Mouse (Mus musculus): ENCODE measurements around the gene Pde8b. TPM values are rescaled to one million over a fixed set of nuclear protein-coding genes. Genes with fewer than 3 reads are reported as not detected.

Gene Pde8b
- polyA plus RNA-seq, 1 experiment from 2014 or later = 3.7 TPM

DNA sequence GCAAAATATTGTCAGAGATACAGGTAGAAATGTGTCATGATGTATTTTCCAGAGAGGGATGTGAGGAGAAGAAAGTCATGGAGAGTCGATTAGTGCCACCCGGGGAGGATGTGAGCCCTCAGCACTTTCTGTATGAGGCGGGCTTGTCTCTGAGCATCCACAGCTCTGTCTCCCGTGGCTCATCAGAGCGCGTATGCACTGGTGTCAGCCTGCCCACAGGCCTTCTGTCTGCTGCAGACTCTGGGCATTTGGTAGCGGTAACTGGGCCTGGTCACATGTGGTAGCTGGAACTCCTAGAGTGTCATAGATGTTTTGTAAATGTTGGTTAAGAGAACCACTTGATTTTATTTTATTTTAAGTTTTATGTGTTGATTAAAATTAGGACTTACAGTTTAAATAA lies 240.9 kb downstream of the Pde8b start:
- 85% methylated on average over 7 of the region's 7 CpGs for WGBS
- Histone ChIP-seq H3K9ac (no peak overlapping the region), H3K27ac (replicated peaks) (no peak overlapping the region), H3K27me3 (no peaks in the 10 kb centered on the region), H3K4me1 (no peaks in the 10 kb centered on the region), H3K9me3 (replicated peaks) (no peaks in the 10 kb centered on the region), H3K4me3 (replicated peaks) (no peak overlapping the region), H3K36me3 (0 out of 2 replicates have a peak, but pooled peaks cover 5% of the 10 kb centered on the region), H3K4me2 (replicated peaks) (no peak overlapping the region)
- no peak for ATAC-seq (ENCODE audit: insufficient number of reproducible peaks, low FRiP score, low TSS enrichment, low read depth)

DNA sequence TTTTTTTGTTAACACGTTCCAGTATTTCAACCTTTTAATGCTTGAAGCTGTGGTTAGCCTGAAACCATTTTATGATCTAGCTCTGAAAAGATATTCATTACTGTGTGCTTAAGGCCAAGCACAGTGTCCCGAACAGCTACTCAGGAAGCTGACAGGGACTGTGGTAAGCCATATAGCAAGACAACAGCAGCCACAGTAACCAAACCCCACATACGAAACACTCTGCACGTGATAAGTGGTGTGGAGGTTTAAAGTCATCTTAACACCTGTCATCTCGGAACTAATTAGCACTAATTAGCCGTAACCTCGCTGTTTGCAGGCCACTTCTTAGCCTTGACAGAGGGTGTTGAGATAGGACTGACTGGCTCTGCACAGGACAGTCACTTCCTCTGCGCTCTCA lies 242.9 kb downstream of the Pde8b start:
- 0 out of 2 replicates have a peak, but pooled peaks cover 5% of the 10 kb centered on the region for H3K36me3 ChIP-seq
- H3K9me3 ChIP-seq (replicated peaks) = no peaks in the 10 kb centered on the region
- no peak for ATAC-seq (ENCODE audit: insufficient number of reproducible peaks, low FRiP score, low TSS enrichment, low read depth)
- H3K4me2 ChIP-seq (replicated peaks) = no peak overlapping the region
- no peaks in the 10 kb centered on the region for H3K4me1 ChIP-seq
- WGBS = 71% methylated on average over 8 of the region's 8 CpGs
- no peaks in the 10 kb centered on the region for H3K27me3 ChIP-seq
- no peak overlapping the region for H3K9ac ChIP-seq
- no peak overlapping the region for H3K4me3 ChIP-seq (replicated peaks)
- no peak overlapping the region for H3K27ac ChIP-seq (replicated peaks)

DNA sequence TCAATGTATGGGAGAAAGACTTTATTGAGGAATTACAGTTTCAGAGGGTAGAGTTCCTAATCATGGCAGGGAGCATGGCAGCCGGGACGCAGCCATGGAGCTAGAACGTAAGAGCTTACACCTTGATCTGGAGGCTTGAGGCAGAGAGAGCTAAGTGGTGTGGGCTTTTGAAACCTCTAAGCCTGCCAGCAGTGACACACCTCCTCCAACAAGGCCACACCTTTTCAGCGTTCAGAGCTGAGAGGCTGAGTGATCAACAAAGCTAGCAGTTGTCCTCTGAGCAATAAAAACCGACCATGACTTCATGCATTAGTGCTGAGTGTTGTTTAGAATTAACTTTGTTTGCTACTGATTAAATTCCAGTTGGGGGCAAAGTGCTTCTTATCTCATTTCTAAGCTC lies 259.6 kb downstream of the Pde8b start:
- ATAC-seq (ENCODE audit: insufficient number of reproducible peaks, low FRiP score, low TSS enrichment, low read depth) = no peak
- H3K27me3 ChIP-seq = no peaks in the 10 kb centered on the region
- H3K4me3 ChIP-seq (replicated peaks) = no peak overlapping the region
- 59% methylated on average over 5 of the region's 5 CpGs for WGBS
- H3K4me1 ChIP-seq = no peaks in the 10 kb centered on the region
- no peaks in the 10 kb centered on the region for H3K9me3 ChIP-seq (replicated peaks)
- no peak overlapping the region for H3K9ac ChIP-seq
- H3K36me3 ChIP-seq = no peaks in the 10 kb centered on the region
- H3K4me2 ChIP-seq (replicated peaks) = no peak overlapping the region
- no peak overlapping the region for H3K27ac ChIP-seq (replicated peaks)

DNA sequence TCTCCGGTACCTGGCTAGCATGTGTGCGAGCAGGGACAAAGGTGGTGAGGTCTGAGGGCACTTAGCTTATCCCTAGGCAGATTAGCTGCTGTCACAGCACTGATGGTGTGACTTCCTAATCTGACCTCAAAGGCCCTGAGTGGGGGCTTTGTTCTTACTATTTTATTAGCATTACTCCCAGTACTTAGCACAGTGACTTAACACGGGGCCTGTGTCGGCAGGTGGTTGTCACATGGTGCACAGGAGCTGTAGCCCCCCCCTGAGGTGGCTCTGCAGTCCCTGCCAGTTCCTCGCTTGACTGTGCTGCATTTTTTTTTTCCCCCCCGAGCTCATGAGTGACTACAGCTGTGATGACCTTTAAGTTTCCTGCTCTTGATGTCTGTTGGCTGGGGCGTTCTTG lies 271.1 kb downstream of the Pde8b start:
- H3K4me1 ChIP-seq = peaks cover 14% of the 10 kb centered on the region
- peaks cover 3% of the 10 kb centered on the region; the same call in 1 of the 2 replicates for H3K36me3 ChIP-seq
- no peak overlapping the region for H3K4me3 ChIP-seq (replicated peaks)
- H3K27me3 ChIP-seq = no peaks in the 10 kb centered on the region
- H3K27ac ChIP-seq (replicated peaks) = no peak overlapping the region
- H3K4me2 ChIP-seq (replicated peaks) = no peak overlapping the region
- 46% methylated on average over 7 of the region's 7 CpGs for WGBS
- no peak for ATAC-seq (ENCODE audit: insufficient number of reproducible peaks, low FRiP score, low TSS enrichment, low read depth)
- H3K9me3 ChIP-seq (replicated peaks) = no peaks in the 10 kb centered on the region
- H3K9ac ChIP-seq = no peak overlapping the region

GRCm38 (mm10) chr13:94976219-94977186 lies 273.6 kb downstream of the Pde8b start, which contains the start of gene Wdr41:
TSS of gene Wdr41 (plus strand) at chr13:94976344.
- no peaks in the 10 kb centered on the region for H3K27me3 ChIP-seq
- peak; percentile 96 for ATAC-seq (ENCODE audit: insufficient number of reproducible peaks, low FRiP score, low TSS enrichment, low read depth)
- H3K9me3 ChIP-seq (replicated peaks) = no peaks in the 10 kb centered on the region
- peaks cover 3% of the 10 kb centered on the region; the same call in 1 of the 2 replicates for H3K36me3 ChIP-seq
- 2% methylated on average over 68 of the region's 68 CpGs for WGBS
- peak within 1 kb of the TSS; percentile 98 for H3K27ac ChIP-seq (replicated peaks)
- peaks cover 14% of the 10 kb centered on the region for H3K4me1 ChIP-seq
- H3K4me3 ChIP-seq (replicated peaks) = peak within 1 kb of the TSS; percentile 73
- H3K4me2 ChIP-seq (replicated peaks) = peak within 1 kb of the TSS; percentile 47
- H3K9ac ChIP-seq = peak within 1 kb of the TSS; percentile 93

- H3K27ac ChIP-seq (replicated peaks) = peak overlapping the region; percentile 98
Observed at GRCm38 (mm10) chr13:94975828-94976218, 274.3 kb downstream of the Pde8b start.

More at GRCm38 (mm10) chr13:94975828-94976218, 274.3 kb downstream of the Pde8b start:
- Histone ChIP-seq H3K9me3 (replicated peaks) (no peaks in the 10 kb centered on the region), H3K27me3 (no peaks in the 10 kb centered on the region), H3K4me3 (replicated peaks) (peak overlapping the region; percentile 73), H3K4me1 (peaks cover 14% of the 10 kb centered on the region), H3K4me2 (replicated peaks) (peak overlapping the region; percentile 47), H3K36me3 (peaks cover 3% of the 10 kb centered on the region; the same call in 1 of the 2 replicates), H3K9ac (peak overlapping the region; percentile 93; the same call in 1 of the 2 replicates)
- 20% methylated on average over 9 of the region's 9 CpGs for WGBS
- ATAC-seq (ENCODE audit: insufficient number of reproducible peaks, low FRiP score, low TSS enrichment, low read depth) = no peak

Other genes starting within 250 kb of the Pde8b start
- 57.1 and 59.8 TPM in 2 replicates for gene Zbed3, start 73.3 kb upstream of the Pde8b start, polyA plus RNA-seq (2015; fragmentation: Nextera tagmentation; extraction: Ambion mirVana)
- gene Aggf1, start 125.0 kb upstream of the Pde8b start, polyA plus RNA-seq (2015; fragmentation: Nextera tagmentation; extraction: Ambion mirVana) = 35.1 and 35.2 TPM in 2 replicates
- 0.09 and 0.68 TPM in 2 replicates for gene Crhbp, start 194.6 kb upstream of the Pde8b start, polyA plus RNA-seq (2015; fragmentation: Nextera tagmentation; extraction: Ambion mirVana)
- 5.2 and 6.3 TPM in 2 replicates for gene S100z, start 228.4 kb upstream of the Pde8b start, polyA plus RNA-seq (2015; fragmentation: Nextera tagmentation; extraction: Ambion mirVana)

All from embryonic facial prominence, embryonic 15.5 days (tissue).